Mouse (Mus musculus) embryonic stem cell, embryonic (primary cell): ENCODE measurements at regions not wholly inside any gene's neighbourhood (a gene's known extent, or its start where the extent isn't known, plus 50 kb on each side); places are given as distances from the start of the nearest gene placed in this dataset.

ENCODE experiments used
- CTCF ChIA-PET, 4 experiments: fragments of 300-600 bp in 2 of 4; fragments of 350-600 bp in 2 of 4; sonication (Branson Sonifier 250); formaldehyde crosslinking; loops; one replicate each; lab custom pipeline; 2022; ENCODE audit warnings: inconsistent platforms in 2 of 4; lab: Charles Lee
- POLR2A ChIA-PET, 4 experiments: fragments of 300-600 bp in 2 of 4; fragments of 350-600 bp in 2 of 4; sonication (Branson Sonifier 250); formaldehyde crosslinking; loops; one replicate each; lab custom pipeline; 2022; ENCODE audit warnings: antibody characterized with exemption in 4 of 4, inconsistent platforms in 1 of 4; lab: Charles Lee

DNA sequence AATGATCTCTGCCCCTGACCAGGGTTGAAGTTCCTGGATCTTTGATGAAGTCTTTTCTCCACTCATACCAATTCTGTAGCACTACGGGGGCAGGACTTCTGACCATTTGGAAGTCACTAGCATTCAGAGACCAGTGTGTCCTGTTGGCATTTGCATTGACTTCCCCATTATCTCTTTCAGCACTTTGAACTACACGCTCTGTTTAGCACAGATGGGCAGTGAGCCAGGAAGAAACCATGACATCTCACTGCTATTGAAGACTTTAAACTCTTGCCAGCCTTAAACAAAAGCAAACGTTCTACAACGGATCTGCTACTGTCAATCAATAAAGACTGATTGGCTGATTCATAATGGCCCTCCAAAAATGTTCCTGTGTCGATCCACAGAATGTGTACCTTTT, 222.5 kb upstream of the Clnk start:
- CTCF ChIA-PET, result no interaction called here
- POLR2A ChIA-PET, result no interaction called here

DNA sequence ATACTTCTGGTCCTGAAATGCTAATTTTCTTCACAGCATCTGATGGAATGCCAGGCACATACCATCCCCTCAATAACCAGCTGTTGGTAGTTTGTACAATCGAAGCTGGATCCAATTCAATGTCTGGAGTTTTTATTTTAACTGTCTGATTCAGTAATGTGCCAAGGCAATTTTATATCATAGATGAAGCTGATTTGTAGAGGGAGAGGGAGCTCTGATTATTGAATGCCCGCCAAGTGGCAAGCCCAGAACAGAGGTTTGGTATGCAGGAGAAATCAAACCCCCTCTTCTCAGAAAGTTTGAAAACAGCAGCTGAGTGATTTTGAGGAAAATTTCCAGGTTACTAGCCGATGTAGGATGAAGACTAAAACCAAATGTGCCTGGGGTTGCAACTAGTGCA, 218.3 kb upstream of the Clnk start:
- CTCF ChIA-PET, result no interaction called here
- POLR2A ChIA-PET, result no interaction called here

DNA sequence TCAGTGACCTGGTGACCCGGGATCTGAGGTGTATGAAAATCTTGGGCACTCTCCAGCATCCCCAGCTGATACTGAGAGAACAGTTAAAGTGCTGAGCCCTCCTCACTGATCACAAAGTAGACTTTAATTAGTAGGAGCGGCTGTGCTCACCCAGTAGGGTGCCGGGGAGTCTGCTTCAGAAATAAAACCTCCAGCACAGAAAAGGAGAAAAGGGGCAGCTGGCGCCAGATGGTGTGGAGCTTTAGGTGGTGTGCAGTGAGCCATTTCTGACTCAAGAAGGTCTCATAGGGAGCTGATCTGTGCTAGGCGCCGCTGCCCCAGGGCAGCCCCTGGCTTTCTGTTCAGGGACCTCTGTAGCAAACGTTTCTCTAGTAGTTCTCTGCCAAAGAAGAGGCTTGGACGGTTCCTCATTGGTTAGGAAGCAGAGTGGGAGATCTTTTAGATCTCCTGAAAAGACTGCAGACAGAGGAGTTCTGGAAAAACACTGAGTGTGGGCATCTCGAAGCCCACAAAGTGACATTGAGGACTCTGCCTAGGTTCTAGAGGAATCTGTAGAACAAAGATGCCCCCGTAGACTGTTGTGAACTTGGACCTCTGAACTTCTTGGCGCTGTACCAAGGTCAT, 200.1 kb upstream of the Clnk start:
- CTCF ChIA-PET, result no interaction called here
- POLR2A ChIA-PET, result no interaction called here

DNA sequence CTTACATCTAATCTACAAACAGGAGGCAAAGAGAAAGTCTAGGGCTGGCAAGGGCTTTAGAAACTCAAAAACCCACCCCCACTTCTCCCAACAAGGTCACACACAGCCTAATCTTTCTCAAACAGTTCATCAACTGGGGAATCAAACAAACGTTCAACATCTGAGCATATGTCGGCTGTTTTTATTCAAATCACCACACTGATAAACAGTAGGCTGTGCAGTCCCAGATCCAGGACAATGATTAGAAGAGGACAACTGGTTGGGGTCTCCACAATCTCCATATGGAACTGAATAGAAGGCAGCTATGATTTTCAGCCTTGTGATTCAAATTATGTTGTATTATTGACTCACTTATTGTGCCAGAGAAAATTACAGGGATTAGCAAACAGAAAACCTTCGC, 193.1 kb upstream of the Clnk start:
- ChIA-PET POLR2A (no interaction called here), CTCF (no interaction called here)

DNA sequence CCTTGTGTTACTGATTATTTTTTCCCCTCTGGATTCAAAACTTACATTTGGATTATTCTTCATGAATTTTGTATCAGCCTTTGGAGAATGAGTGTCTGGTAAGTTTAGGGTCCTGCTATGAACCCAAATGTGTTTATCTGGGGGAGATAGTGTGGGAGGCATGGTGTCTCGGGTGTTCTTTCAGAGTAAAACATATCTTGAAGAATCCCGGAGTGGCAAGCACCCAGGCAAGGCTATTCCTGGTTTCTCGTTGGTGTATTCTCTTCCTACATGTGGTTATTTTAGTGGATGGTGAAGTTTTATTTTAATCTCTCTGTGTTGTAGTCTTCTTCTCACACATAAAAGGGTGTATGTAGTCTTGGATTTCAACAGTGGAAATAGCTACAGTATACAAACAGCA, 186.4 kb upstream of the Clnk start:
- POLR2A ChIA-PET, result no interaction called here
- CTCF ChIA-PET, result no interaction called here

DNA sequence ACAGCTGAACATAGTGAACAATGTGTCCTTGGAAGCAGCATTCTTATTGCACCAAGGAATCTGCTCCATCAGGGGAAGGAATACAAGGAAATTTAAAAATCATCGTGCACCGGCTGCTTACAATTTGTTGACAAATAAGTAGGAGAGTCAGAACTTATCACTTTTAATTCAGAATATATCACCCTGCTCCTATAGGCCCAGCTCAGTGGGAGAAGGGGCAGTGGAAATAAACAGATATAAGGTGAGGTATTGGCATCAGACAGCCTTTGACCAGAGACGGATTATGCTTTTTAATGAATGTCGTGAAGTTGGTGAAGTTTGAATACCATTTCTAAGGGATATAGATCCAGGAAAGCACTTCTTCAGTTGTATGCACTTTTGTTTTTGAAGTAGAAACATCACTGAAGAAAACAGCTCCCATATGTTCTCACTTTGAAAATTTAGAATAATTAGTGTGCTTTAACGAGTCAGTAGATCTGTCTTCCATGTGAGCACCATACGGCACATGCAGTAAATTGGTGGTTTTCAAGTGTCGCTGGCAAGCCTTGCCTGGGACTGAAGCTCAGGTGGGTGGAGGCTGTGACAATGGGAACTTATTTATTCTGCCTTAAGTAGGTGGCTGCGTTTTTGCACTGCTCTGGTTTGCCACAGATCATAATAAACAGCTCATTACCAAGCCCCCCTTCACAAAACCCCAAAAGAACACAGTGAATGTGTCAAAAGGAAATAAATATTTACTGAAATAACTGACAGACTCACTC, 176.1 kb upstream of the Clnk start:
- ChIA-PET CTCF (no interaction called here), POLR2A (no interaction called here)

DNA sequence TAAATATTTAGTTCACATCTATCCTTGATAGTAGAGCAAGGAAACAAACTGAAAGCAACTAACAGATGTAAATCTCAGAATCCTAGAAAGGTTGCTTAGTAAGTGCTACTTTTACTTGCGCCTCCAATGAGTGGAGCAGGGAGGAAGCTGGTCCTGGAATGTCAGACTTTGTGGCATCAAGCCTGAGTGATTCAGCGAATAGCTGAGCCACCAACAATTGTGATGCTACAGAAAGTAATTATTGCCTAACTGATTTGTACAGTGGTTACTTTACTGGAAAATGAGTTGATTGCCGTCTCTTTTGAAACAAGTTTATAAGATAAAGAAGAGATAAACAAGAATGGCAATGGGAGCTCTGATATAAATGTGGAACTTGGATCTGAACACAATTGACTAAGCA, 173.9 kb upstream of the Clnk start:
- POLR2A ChIA-PET, result interaction anchor here in 1 of 4 experiments (0.6 kb wide), 1 partner anchor 145 kb away, joined by 3 read pairs; no protein-coding TSS in a partner anchor
- CTCF ChIA-PET, result no interaction called here

DNA sequence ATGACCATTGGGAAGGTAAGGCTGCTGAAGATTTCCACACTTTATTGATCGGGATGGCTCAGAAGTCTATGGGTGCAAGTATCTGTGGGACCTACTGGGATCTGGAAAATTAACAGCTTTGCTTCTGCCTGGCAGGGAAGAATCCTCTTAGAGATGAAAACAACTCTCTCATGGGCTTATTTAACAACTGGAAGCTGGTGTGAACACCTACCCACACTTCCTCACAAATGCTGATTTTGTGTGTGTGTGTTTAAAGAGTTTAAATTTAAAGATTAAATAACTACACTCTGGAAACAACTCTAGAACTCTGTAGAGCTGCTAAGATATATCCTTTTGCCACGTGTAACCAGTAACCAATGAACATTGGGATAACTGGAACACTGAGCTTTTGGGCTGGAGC, 172.5 kb upstream of the Clnk start:
- CTCF ChIA-PET, result interaction anchor here in 1 of 4 experiments (0.5 kb wide), 1 partner anchor 236 kb away, joined by 3 read pairs; no protein-coding TSS in a partner anchor
- POLR2A ChIA-PET, result no interaction called here

DNA sequence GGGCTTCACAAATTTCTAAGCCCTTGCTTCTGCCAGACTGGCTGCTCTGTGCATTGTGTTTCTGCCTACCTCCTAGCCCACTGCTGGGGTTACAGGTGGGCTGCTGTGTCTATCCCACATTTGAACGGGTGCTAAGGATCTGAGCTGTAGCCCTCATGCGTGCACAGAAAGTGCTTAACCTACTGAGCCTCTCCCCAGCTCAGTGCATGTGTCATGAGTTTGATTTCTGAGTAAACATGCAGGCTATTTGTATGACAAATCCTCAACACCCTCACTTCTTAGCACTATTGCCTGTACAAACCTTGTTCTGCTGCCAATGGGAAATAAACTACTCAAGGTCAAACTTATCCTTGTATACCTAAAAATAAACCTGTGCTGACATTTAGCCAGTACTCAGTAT, 163.9 kb upstream of the Clnk start:
- POLR2A ChIA-PET, result no interaction called here
- CTCF ChIA-PET, result no interaction called here

DNA sequence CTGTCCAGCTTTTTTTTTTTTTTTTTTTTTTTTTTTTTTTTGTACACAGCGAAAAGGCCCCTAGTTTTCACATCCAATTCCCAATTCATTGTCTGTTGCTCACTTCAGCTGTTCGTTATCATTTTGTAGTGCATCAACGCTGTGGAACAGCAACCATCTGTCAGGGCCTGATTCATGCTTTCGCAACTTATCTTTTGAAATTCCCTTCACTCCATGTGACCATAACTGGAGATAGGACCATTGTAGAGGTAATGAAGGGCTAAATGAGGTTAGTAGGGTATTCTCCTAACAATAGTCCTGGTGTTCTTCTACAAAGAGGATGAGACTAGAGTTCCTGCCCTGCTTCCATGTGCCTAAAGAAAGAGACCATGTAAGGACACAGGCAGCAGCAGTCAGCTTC, 146.6 kb upstream of the Clnk start:
- POLR2A ChIA-PET, result interaction anchor here in 2 of 4 experiments (0.6 to 0.7 kb wide), 2 partner anchors 42 to 778 kb away, joined by 4 to 6 read pairs; no protein-coding TSS in a partner anchor
- CTCF ChIA-PET, result interaction anchor here in 1 of 4 experiments (0.6 kb wide), 1 partner anchor 442 kb away, joined by 3 read pairs; no protein-coding TSS in a partner anchor

DNA sequence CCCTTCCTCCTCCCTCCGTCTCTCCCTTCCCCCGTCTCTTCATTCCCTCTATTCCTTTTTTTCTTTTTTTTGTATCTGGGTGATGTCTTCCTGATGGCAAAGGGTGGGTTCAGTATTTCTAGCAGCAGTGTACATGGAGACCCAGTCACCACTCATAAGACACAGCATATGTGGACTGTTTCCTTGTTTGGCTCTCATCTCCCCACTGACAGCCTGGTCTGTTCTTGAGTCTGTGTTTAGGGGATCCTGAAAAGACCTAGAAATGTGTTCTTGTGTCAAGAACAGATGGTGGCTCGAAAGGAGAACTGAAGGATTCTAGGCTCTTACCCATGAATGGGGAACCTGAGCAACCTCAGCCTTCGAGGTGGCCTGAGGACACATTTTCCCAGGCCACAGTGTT, 124.0 kb upstream of the Clnk start:
- CTCF ChIA-PET, result no interaction called here
- POLR2A ChIA-PET, result no interaction called here

DNA sequence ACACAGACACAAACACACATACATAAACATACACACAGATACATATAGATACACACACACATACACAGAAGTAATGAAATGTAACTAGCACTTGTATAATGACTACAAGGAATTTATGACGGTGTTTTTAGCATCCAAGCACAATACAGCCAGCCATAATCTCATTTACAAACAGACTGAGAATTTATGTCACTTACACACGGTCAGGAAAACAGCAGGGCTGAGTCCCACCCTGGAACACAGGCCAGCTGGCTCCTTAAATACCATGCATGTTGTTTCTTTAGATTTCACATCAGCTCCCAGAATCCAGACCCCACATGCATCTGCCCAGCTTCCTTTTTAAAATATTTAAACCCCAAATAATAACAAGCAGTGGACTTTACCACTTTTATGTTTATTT, 123.1 kb upstream of the Clnk start:
- ChIA-PET POLR2A (no interaction called here), CTCF (no interaction called here)

DNA sequence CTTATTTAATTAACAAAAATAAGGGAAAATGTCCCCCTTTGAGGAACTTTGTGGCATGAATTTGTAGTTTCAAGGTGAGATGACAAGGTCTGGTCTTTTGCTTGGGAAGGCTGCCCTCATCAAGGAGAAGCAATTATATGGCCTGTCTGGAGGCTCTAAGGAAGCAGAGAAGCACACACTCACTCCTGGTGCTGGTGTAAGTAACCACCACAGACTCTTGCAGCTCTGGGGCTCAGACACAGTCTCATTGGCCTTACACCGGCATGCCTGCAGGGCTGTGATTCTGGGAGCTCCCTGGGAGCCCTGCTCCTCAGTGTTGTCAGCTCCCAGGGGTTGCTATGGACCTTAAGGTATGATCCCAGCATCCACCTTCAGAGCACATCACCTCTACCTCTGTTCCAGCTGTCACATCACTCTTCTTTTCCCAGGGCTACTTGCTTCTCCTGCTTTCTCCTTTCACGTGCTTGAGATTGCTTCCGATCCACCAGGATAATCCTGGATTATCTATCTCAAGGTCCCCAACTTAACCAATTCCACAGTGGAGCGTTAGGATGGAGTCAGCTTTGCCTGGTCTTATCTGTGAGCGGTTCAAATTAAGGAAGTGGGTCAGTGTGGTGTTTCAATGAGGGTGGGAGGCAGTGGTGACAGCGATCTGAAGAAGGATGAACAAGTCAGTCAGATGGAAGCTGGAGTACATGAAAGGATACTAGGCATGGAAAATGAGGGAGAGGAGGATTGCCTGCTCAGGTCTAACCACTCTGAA, 96.0 kb upstream of the Clnk start:
- ChIA-PET CTCF (no interaction called here), POLR2A (no interaction called here)

DNA sequence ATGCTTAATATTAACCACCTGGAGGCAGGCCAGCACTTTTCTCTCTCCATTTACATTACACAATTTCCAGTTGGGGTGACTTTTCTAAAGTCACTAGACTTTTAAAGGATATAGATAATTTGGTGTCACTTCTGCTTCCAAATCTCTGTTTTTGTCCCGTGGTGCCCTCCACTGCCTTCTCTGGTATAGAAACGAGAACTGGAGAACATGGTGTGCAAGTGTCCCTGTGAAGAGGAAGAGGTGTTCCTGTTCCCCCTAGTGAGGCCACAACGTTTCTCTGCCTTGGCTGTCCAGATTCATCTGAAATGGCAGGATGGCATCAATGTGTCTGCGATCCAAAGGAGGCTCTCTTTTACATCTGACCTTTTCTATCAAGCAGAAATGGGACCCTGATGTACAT, 93.9 kb upstream of the Clnk start:
- ChIA-PET CTCF (no interaction called here), POLR2A (no interaction called here)

DNA sequence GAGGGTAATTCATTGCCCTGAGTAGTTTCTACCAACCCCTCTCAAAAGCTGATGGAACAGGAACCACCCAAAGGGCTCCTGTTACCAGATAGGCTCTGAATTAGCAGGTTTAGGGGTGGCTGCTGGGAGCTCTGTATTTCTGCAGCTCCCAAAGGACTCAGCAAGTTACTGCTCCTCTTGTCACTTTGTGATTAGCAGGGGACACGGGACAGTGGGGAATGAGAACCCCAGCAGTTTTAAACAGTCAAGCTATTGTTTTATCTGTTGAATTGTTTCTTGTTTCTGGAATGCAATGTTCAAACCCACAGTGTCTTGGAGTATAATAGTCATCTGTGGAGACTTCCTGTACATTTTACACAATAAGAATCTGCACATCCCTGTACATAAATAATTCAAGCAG, 90.4 kb upstream of the Clnk start:
- ChIA-PET CTCF (interaction anchor here in 1 of 4 experiments (0.6 kb wide), 1 partner anchor 18 kb away, joined by 5 read pairs; no protein-coding TSS in a partner anchor), POLR2A (no interaction called here)

DNA sequence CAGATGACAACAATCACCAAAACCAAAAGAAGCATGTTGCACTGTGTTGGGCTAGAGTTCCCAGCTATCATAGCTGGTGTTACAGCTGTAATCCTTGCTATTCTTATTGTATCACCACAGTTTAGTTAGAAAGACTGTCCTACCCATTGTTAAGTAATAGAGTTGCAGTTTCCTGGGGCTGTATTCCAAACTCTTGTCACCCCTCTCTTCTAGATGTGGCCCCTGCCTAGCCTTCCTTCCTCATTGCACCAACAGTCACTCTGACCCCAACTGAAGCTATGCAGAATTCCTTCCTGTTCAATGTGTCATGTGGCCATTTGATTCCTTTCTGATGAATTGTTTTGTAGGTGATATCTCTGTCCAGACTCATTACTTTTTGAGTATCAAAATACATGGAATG, 87.8 kb upstream of the Clnk start:
- ChIA-PET CTCF (no interaction called here), POLR2A (interaction anchor here in 1 of 4 experiments (0.6 kb wide), 1 partner anchor 81 kb away, joined by 3 read pairs; no protein-coding TSS in a partner anchor)

DNA sequence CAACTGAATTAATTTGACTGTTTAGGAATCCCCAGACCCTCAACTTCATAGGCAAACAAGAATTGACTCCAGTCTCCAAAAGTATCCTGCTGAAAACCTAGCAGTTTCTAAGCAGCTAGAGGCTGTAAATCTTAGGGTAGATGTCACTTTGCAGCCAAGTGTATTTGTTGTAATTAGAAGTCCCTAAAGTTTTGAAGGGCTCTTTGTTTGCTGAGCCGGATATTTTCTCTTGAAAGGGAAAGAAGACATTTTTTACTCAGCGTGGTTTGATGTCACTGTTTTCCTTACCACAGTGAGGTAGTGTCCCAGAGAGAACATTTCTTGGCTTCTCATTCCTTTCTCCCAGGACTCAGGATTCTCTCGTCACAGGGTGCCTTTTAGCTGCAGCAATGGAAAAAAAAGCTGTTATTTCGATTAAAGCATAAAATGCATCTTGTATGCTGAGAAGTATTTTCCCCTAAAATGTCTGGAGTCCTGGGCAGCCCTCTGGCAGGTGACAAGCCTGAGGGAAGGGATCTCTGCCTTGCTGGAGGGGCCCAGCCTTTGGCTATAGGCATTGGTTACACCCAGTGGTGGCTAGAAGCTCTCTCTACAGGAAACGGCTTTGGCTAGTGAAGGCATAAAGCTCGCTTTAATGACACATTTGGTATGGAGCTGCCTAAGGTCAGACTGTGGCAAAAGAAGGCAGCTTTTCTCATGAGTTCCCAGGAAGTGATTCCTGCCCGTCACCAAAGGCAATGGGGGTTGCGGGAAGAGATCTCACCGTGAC, 74.1 kb upstream of the Clnk start:
- ChIA-PET CTCF (no interaction called here), POLR2A (no interaction called here)

DNA sequence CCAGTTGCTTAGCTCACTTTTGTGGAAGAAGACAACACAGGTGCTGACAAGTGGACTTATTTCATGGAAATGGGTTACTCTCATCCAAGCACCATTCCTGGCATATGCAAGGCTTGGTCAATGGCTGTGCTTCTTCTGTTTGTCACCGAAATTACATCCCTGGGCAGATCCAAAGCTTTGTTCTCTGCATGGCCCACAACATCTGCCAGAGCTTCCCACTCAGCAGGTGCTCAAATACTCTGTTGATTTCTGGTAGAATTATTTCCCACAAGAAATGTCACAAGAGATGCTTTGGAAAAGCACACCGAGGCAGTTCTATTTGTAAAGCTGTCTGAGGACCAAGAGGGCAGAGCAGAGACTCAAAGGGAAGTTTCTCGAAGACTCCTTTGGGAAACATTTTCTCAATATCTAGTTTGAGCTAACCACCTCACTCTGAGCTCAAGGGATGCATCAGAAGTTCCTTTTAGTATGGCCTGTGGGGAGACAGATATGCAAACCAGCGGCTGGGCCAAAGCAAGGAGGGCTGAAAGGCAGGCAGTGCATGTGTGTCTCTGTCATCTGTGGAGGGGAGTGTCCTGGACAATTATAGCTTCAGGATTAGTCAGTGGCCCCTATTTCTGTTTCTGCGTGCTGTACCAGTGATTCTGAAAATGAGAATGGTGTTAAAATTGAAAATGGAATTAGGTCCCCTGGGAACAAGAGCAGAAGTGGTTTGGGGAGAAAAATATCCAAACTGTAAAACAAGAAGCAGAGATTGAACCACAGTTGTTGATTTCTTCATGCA, 69.5 kb upstream of the Clnk start:
- CTCF ChIA-PET, result no interaction called here
- POLR2A ChIA-PET, result no interaction called here
